Mouse (Mus musculus) cerebellum, postnatal 14 days (tissue): ENCODE data around the gene Fbxo42.
A peak's percentile ranks its signal among the peaks of the same experiment; 100 is the strongest.

Experiments
- DNase-seq, 2 experiments: peaks; one replicate each; pipeline ENCODE4 v3.0.0; 2021; ENCODE audit warnings: mixed read lengths in 2 of 2

The Fbxo42 gene

GRCm38 (mm10) chr4:141147112-141148008, at the start of gene Fbxo42:
TSS of gene Fbxo42 (plus strand) at chr4:141147913.
- peak; percentile 97 to 98 for DNase-seq

GRCm38 (mm10) chr4:141098935-141099334, 48.8 kb upstream of the Fbxo42 start:
- no peak for DNase-seq

DNA sequence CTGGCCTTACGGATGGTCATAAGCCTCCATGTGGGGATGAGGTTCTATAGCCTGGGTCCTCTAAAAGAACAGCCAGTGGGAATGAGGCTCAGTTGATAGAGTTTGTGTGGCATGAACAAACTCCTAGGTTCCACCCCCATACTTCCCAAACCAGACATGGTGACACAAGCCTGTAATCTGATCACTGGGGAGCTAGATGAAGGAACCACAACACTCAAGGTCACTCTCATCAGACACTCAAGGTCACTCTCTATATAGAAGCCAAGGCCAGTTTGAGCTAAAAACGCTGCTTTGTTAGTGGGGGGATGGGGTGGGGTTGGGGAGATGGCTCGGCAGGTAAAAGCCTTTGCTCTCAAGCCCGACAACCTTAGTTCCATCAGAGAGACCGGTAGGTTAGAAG, 47.8 kb upstream of the Fbxo42 start:
- DNase-seq = no peak

- no peak for DNase-seq
Measured at GRCm38 (mm10) chr4:141101291-141101690, 46.4 kb upstream of the Fbxo42 start.

- peak in 1 of 2 experiments; percentile 67 for DNase-seq
Measured at GRCm38 (mm10) chr4:141101855-141102254, 45.9 kb upstream of the Fbxo42 start.

DNA sequence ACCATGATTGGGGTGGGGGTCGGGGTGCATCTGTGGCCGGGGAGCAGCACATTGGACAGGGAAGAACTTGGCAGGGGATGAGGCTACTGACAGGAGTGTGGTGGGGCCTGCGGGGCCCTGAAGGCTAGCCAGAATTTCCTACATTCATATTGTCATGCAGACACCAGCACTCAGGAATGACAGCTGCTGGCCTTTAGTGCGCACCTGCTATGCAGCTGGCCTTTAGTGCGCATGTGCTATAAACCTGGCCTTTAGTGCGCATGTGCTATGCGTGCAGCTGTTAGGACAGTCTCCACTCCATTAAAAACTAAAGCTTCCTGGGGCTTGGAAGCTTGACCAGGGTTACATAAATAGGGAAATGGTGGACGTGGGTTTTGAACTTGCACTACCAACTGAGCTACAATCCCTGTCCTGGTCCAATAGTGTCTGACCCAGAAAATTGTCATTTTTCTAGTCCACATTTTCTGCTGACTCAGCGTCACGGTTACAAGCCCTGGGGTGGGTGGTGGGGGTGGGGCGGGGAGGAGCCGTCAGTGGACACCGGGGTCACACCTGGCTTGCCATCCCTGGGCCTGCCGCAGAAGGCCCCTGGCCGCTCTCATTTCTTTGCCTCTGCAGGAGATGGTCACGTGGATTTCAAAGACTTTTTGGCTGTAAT, 41.1 kb upstream of the Fbxo42 start:
- no peak for DNase-seq

DNA sequence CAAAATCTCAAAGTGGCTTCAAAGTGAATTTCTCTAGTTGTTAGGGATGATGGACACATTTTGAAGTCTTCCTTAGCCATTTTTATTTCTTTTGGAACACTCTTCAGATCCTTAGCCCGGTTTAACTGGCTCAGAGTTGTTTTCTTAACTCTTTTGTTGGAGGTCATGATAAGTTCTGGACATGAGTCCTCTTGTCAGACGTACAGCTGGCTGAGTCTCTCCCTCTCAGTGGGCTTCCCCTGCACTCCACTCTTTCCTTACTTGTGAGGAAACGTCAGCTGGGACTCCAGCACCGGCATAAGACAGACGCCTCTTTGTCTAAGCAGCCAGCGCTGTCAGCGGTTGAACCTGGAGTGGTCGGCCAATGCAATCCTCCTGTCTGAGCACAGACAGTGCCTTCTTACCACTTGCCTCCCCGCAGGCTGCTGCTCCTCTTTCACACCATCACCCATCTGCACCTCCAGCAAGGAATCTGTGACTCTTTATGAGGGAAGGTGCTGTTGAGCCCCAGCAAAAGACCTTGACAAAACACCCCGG, 39.4 kb upstream of the Fbxo42 start:
- no peak for DNase-seq

DNA sequence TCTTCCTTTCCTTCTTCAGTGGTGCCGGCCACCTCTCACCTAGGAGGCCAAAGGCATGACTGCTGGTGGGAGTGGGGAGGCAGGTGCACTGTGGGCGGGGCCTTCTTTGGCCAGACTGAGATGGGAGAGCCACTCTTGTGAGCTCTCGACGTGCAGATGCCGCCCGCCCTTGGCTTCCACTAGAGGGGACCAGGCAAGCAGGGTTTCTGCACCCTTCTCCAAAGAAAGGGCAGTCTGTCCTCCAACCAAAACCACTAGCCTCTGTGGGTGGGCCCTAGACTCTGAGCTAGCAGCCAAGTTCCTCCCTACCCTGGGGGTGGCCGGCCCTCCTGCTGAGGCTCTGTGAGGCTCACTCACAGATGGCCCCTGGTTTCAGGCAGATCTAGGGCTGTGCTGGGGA, 33.9 kb upstream of the Fbxo42 start:
- DNase-seq = peak in 1 of 2 experiments; percentile 37

GRCm38 (mm10) chr4:141114521-141114981, 33.2 kb upstream of the Fbxo42 start:
- peak; percentile 65 to 69 for DNase-seq

GRCm38 (mm10) chr4:141115398-141115797, 32.3 kb upstream of the Fbxo42 start:
- DNase-seq = no peak

DNA sequence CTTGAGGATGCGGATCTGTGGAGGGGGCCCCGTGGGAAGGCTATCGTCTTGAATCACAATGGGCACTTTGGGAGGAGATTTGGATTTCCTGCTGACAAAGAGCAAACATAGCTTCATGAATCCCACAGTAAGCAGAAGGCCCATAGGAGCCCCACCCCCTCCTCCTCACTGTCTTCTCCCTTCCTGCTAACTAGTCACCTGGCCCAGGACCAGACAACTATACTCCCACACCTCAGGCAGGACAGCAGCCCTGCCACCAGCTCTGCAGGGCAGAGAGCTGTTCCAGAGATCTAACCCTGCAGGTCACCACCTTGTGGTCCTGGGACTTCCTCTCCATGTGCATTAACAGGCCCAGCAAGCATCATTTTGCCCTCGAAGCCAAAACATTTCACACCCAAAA, 29.0 kb upstream of the Fbxo42 start:
- no peak for DNase-seq

GRCm38 (mm10) chr4:141120700-141121099, 27.0 kb upstream of the Fbxo42 start:
- peak; percentile 73 to 84 for DNase-seq

DNA sequence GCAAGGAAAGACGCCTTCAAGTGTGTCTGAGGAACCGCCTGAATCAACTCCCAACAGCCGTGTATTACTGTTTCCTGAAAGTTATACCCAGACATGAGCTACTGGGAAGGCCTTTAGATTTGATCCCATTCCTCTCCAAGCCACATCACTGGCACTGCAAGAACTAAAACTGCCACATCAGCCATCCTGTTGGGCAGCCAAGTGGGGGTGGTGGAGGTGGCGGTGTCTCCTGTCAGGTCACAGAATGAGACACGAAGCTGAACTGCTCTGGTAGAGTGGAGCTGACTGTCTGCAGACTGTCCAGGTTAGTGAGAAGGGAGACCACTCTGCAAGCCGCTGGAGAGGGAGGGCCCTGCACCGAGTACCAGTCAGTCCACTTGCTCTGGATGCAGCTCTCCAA, 25.1 kb upstream of the Fbxo42 start:
- DNase-seq = no peak

DNA sequence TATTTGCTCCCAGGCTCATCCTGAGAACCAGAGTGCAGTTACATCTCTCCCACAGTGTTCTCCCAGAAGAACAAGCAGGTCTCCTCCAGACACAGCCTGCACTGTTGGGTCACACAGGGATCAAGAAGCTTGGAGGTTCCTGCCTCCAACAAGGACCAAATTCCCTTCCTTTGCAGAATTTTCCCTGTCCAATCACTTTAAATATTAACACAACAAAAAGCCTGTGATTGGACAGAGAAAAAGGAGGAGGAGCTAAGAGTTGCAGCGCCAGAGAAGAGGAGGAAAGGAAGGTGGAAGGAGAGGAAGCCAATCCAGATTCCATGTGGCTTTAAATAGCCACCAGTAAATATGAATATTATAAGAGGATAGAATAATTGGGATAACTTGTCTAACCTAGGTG, 24.6 kb upstream of the Fbxo42 start:
- DNase-seq = no peak

- DNase-seq = no peak
Measured at GRCm38 (mm10) chr4:141129190-141129710, 18.5 kb upstream of the Fbxo42 start.

DNA sequence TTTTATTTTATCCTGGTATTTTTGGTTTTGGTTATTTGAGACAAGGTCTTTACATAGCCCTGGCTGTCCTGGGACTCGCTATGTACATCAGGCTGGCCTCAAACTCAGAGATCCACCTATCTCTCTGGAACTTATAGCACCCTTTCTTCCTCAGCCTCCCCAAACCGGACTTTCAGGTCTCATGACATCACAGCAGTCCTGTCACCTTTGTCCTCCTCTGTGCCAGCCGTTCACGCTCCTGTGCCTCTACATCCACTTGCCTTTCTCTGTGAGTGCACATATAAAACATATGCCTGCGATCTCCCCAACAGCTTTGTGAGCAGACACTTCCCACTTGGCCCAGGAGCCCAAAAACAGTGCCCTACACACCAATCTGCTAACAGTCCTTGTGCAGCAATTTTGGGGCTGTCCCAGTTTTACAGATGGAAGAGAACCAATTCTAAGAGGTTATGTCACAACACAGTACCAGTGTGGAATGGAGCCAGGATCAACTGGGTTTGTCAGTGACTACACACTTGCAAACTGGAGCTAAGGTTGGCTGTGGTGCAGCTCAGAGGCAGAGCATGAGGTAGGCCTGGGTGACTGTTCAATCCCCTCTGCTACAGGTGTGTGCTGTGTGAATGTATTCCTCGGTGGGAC, 16.9 kb upstream of the Fbxo42 start:
- peak in 1 of 2 experiments; percentile 64 for DNase-seq

DNA sequence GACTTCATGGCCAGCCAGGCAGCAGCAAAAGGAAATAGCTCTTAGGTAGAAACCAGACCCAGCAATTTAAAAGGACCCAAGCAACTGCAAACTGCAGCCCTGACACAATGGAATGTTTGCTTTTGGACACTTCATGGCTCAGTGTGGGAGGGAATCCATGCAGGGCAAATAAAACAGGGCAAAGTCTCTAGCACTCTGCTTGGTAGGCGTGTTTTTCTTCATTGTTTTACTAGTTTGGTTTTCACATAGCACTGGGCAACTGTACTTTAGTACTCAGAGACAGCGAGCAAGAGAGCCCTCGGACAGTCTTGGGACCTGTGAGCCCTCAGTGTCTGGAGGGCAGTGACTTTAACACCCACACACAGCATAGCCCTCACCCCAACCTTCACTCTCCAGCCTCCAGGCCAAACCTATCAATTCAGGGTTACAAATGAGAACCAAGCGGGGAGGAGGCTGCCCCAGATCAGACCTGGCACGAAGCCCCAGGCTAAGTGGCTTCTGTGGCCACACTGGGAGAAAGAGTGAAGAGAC, 16.1 kb upstream of the Fbxo42 start:
- DNase-seq = no peak

DNA sequence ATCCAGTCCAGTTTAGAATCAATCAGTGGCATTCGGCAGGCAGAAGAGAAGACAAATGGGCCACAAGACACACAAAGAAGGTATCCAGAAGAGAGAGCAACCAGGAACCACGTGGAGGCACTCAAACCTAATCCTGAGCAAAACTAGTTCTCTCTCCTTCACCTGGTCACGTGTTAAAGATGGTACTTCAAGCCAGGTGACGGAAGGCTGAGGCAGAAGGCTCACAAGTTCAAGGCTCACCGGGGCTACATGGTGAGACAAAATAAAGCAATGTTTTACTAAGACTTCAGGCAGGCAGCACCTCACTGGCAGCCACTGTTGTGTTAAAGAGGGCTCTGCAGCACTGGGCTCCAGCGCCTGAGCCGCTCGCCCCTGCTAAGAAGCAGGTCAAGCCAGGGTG, 15.5 kb upstream of the Fbxo42 start:
- DNase-seq = no peak

- DNase-seq = no peak
Measured at GRCm38 (mm10) chr4:141133227-141133626, 14.5 kb upstream of the Fbxo42 start.

GRCm38 (mm10) chr4:141134031-141134441, 13.7 kb upstream of the Fbxo42 start:
- no peak for DNase-seq

DNA sequence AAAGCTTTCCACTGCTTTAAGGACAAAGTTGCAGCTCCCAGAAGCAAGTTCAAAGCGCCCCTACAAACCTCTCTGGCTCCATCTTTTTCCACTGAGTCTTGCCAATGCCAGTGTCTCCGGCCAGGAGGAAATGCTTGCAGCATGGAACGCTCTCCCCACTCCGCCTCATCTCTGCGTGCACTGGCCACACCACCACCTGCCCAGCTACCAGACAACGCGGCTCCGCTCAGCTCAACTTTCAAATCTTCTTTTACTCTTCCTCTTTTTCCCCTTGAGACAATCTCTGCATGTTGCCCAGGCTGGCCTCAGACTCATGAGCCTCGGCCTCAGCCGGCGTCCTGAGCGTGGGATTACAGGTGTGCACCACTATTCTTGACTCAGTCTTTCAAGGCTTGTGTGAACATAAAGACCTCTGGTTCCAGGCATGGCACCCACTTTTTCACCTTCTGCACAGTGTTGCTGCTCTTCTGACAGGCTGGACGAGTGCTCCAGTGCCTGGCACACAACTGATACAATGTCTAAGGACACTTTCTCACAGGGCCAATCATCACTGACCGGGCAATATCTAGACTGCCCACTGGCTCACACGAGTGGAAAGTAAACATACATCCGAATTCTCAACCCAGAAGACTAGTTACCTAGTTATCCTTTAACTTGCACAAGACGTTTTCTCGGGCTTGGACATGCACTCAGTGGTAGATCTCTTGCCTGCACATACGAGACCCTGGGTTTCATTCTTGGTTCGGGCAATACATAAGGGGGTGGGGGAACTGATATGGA, 12.8 kb upstream of the Fbxo42 start:
- no peak for DNase-seq

DNA sequence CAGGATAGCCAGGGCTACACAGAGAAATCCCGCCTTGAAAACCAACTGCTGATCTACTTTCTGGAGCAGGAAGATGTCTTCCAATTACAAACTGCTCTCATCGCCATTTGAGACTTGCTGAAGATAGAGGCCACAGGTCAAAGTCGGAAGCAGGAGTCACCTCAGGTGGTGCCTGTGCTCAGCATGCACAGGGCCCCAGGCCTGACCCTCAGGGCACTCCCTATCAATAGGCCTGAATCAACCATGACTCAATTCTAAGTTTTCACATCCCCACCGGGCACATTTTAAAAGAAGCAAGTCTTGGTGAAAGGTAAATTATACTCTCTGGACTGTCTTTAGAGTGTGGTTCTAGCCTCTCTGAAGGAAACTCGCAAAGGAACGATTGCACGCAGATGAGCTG, 11.6 kb upstream of the Fbxo42 start:
- no peak for DNase-seq
